Mouse (Mus musculus) C2C12 (cell line): Measurements from ENCODE around the gene Gm7247. TPM values are rescaled to one million over a fixed set of nuclear protein-coding genes. Genes with fewer than 3 reads are reported as not detected.
"Not testable (repeated sequence)": the region's sequence is repeated elsewhere in the genome, so short reads cannot be mapped to it uniquely, and the experiment has no call there.

ENCODE experiments used
- H3K27me3 ChIP-seq: one replicate; pipeline ENCODE4 v1.6.1; 2011; ENCODE audit not compliant: control insufficient read depth, insufficient read depth, insufficient read length
- H3K36me3 ChIP-seq: one replicate; pipeline ENCODE4 v1.6.1; 2011; ENCODE audit not compliant: control insufficient read depth, insufficient read depth
- H3K4me3 ChIP-seq: one replicate; pipeline ENCODE4 v1.5.1; 2011; ENCODE audit warnings: mild to moderate bottlenecking, control low read depth; ENCODE audit not compliant: poor library complexity, insufficient read depth, severe bottlenecking
- H3K79me2 ChIP-seq: one replicate; pipeline ENCODE4 v1.6.1; 2011; ENCODE audit not compliant: control insufficient read depth, insufficient read depth
- H3K79me3 ChIP-seq: one replicate; pipeline ENCODE4 v1.6.1; 2011; ENCODE audit warnings: low read depth, control low read depth
- H3ac ChIP-seq: one replicate; pipeline ENCODE3; 2011; ENCODE audit warnings: low read depth; ENCODE audit not compliant: control insufficient read depth, insufficient read length
- CEBPB ChIP-seq: IDR thresholded peaks from one replicate; pipeline ENCODE4 v1.6.1; 2011; ENCODE audit warnings: low read depth, mild to moderate bottlenecking, control low read depth, moderate library complexity
- CTCF ChIP-seq: IDR thresholded peaks from one replicate; pipeline ENCODE4 v1.5.1; 2011; ENCODE audit not compliant: control insufficient read depth, insufficient read depth, insufficient read length
- FOSL1 ChIP-seq: IDR thresholded peaks from one replicate; pipeline ENCODE4 v1.8.0; 2011; ENCODE audit warnings: mild to moderate bottlenecking, low read length; ENCODE audit not compliant: poor library complexity, insufficient read depth, severe bottlenecking
- MAX ChIP-seq: IDR thresholded peaks from one replicate; pipeline ENCODE4 v1.6.1; 2011; ENCODE audit warnings: mild to moderate bottlenecking, control low read depth
- MYOD1 ChIP-seq: IDR thresholded peaks from one replicate; pipeline ENCODE4 v1.6.1; 2011; ENCODE audit warnings: low read depth; ENCODE audit not compliant: control insufficient read depth, insufficient read length
- MYOG ChIP-seq: IDR thresholded peaks from one replicate; pipeline ENCODE4 v1.6.1; 2011; ENCODE audit not compliant: control insufficient read depth, insufficient read length; ENCODE audit errors: extremely low read depth
- USF1 ChIP-seq: IDR thresholded peaks from one replicate; pipeline ENCODE4 v1.6.1; 2011; ENCODE audit warnings: low read depth, mild to moderate bottlenecking, control low read depth, moderate library complexity
- polyA plus RNA-seq: library from polyadenylated mRNA; unstranded; fragments of >200 nt; fragmentation: generic; extraction: Trizol; gene quantifications from one replicate; pipeline ENCODE4 v1.2.1, GENCODE M21; 2012; ENCODE audit warnings: missing spikeins

Gm7247 gene
- polyA plus RNA-seq, 1 experiment: not detected

DNA sequence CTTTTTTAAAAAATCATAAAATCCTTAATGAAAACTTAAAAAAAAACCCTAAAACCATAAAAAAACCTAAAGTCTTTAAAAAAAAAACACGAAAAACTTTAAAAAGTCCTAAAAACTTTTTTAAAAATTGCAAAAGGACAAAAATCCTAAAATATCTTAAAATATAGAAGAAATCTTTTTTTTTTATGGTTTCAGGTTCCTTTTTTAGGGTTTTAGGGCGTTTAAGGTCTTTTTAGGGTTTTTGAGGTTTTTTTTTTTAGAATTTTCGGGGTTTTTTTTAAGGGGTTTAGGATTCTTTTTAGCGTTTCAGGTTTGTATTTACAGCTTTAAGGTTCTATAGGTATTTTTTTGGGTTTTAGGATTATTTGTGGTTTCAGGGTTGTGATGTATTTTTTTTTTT is 138.9 kb downstream of the Gm7247 start:
- H3K27me3 ChIP-seq: no peaks in the 10 kb centered on the region
- TF ChIP-seq MYOD1 (no peak), CEBPB (no peak), CTCF (no peak), FOSL1 (no peak), MAX (no peak), USF1 (no peak), MYOG (no peak)

GRCm38 (mm10) chr14:51507416-51507815 is 145.9 kb downstream of the Gm7247 start:
- no peak for TF ChIP-seq MYOD1
- TF ChIP-seq CTCF: no peak
- no peak for TF ChIP-seq MAX
- no peak for TF ChIP-seq MYOG
- TF ChIP-seq CEBPB: no peak
- TF ChIP-seq USF1: no peak
- Histone ChIP-seq H3K79me3 (no peaks in the 10 kb centered on the region), H3K79me2 (no peaks in the 10 kb centered on the region), H3K27me3 (no peaks in the 10 kb centered on the region), H3K4me3 (no peak overlapping the region), H3ac (no peak overlapping the region), H3K36me3 (no peaks in the 10 kb centered on the region)

More for the DNA sequence above, 138.9 kb downstream of the Gm7247 start:
- Histone ChIP-seq H3K36me3 (no peaks in the 10 kb centered on the region), H3ac (no peak overlapping the region), H3K79me2 (no peaks in the 10 kb centered on the region), H3K4me3 (no peak overlapping the region), H3K79me3 (no peaks in the 10 kb centered on the region)

- Histone ChIP-seq H3K27me3 (no peaks in the 10 kb centered on the region), H3K4me3 (no peak within 1 kb of the TSS), H3K79me2 (no peaks in the 10 kb centered on the region), H3K36me3 (no peaks in the 10 kb centered on the region), H3K79me3 (no peaks in the 10 kb centered on the region), H3ac (no peak within 1 kb of the TSS)
- TF ChIP-seq MAX: no peak
- TF ChIP-seq CEBPB: no peak
- no peak for TF ChIP-seq USF1
- TF ChIP-seq MYOD1: no peak
- TF ChIP-seq MYOG: no peak
- TF ChIP-seq CTCF: no peak
Measured at GRCm38 (mm10) chr14:51552490-51552889, 190.9 kb downstream of the Gm7247 start, which contains the start of gene Gm5622. Gene Gm5622, plus strand, starts transcription at chr14:51552790.

GRCm38 (mm10) chr14:51573963-51574362 is 212.4 kb downstream of the Gm7247 start, which contains the start of gene Gm17175:
Gene Gm17175, minus strand, starts transcription at chr14:51574063.
- H3K79me3 ChIP-seq, H3K36me3 ChIP-seq, H3K27me3 ChIP-seq, H3K79me2 ChIP-seq, H3ac ChIP-seq, H3K4me3 ChIP-seq: not testable (repeated sequence)

DNA sequence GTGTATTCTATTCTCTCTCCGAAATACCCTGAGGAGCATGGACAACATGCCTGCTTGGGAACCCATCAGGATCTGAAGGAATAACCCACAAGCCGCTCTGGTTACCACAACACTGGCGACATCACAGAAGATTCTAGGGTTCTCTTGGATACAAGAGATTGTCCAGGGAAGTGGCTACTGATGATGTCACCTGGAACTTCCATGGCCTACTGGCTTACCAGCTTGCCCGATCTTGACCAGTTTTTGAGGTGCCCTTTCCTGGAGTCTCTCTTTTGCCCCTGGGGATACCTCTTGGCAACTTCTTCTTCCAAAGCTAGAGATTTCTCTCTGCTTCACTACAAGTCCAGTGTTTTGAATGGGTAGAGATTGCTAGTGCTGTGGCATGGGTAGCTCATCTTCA is 230.5 kb downstream of the Gm7247 start, which contains the start of gene Gm17174:
Gm17174 (minus strand) TSS at position 101 of the 400 bp plus-strand sequence.
- H3K27me3 ChIP-seq, H3K79me3 ChIP-seq, H3K79me2 ChIP-seq, H3K4me3 ChIP-seq, H3ac ChIP-seq, H3K36me3 ChIP-seq: not testable (repeated sequence)

GRCm38 (mm10) chr14:51611210-51611609 is 249.7 kb downstream of the Gm7247 start, which contains the start of gene Gm17078:
Gene Gm17078, minus strand, starts transcription at chr14:51611310.
- no peaks in the 10 kb centered on the region for H3K79me2 ChIP-seq
- no peaks in the 10 kb centered on the region for H3K36me3 ChIP-seq
- H3ac ChIP-seq: no peak within 1 kb of the TSS
- no peaks in the 10 kb centered on the region for H3K27me3 ChIP-seq
- no peak within 1 kb of the TSS for H3K4me3 ChIP-seq
- no peaks in the 10 kb centered on the region for H3K79me3 ChIP-seq
- no peak for TF ChIP-seq CTCF
- TF ChIP-seq FOSL1: no peak

Other genes with a start within 250 kb of the Gm7247 start
- not detected for gene Eddm3b, start 247.3 kb upstream of the Gm7247 start, polyA plus RNA-seq
- not detected for gene Rnase6, start 237.8 kb upstream of the Gm7247 start, polyA plus RNA-seq
- not detected for gene Rnase1, start 215.0 kb upstream of the Gm7247 start, polyA plus RNA-seq
- not detected for gene Rnase2b, start 199.5 kb upstream of the Gm7247 start, polyA plus RNA-seq
- 1.7 TPM for gene Ang2, start 162.6 kb upstream of the Gm7247 start, polyA plus RNA-seq
- gene Ear14, start 158.4 kb upstream of the Gm7247 start, polyA plus RNA-seq: not detected
- gene Rnase2a, start 105.6 kb upstream of the Gm7247 start, polyA plus RNA-seq: not detected
- gene Vmn2r88, start 49.1 kb downstream of the Gm7247 start, polyA plus RNA-seq: not detected
- not detected for gene Vmn2r89, start 90.1 kb downstream of the Gm7247 start, polyA plus RNA-seq
- gene Gm5622, start 191.0 kb downstream of the Gm7247 start, polyA plus RNA-seq: not detected
- not detected for gene Gm17175, start 212.3 kb downstream of the Gm7247 start, polyA plus RNA-seq
- gene Gm17174, start 230.4 kb downstream of the Gm7247 start, polyA plus RNA-seq: not detected
- gene Gm17078, start 249.6 kb downstream of the Gm7247 start, polyA plus RNA-seq: not detected